Mouse (Mus musculus) midbrain, embryonic 14.5 days (tissue): ENCODE results near the gene Olfr465-ps1. TPM values are rescaled to one million over a fixed set of nuclear protein-coding genes. Genes with fewer than 3 reads are reported as not detected.

Experiments used
- ATAC-seq: fragments of 200-750 bp; cut with Nextera tagmentation; 2 replicates; pipeline ENCODE4 v1.8.0; 2017; ENCODE audit warnings: moderate number of reproducible peaks, moderate library complexity; ENCODE audit not compliant: low FRiP score, low TSS enrichment
- DNase-seq: peaks from one replicate; pipeline ENCODE4 v3.0.0-alpha.2; 2015
- H3K27ac ChIP-seq: fragments of 300-500 bp; sonication (generic); replicated peaks from 2 replicates; pipeline ENCODE4 v1.5.1; 2014; ENCODE audit warnings: mild to moderate bottlenecking, low read depth, low read length, moderate library complexity
- H3K27me3 ChIP-seq: fragments of 300-500 bp; sonication (generic); 2 replicates; pipeline ENCODE4 v1.6.1; 2014; ENCODE audit warnings: low read length, control low read depth, mixed read lengths; ENCODE audit not compliant: control insufficient read depth, insufficient read depth
- H3K36me3 ChIP-seq: fragments of 300-500 bp; sonication (generic); 2 replicates; pipeline ENCODE4 v1.6.1; 2014; ENCODE audit warnings: low read length, control low read depth; ENCODE audit not compliant: control insufficient read depth, insufficient read depth
- H3K4me1 ChIP-seq: fragments of 300-500 bp; sonication (generic); 2 replicates; pipeline ENCODE4 v1.6.1; 2014; ENCODE audit warnings: mild to moderate bottlenecking, antibody characterized with exemption, low read length, control low read depth; ENCODE audit not compliant: control insufficient read depth, insufficient read depth
- H3K4me2 ChIP-seq: fragments of 300-500 bp; sonication (generic); 2 replicates; pipeline ENCODE4 v1.6.1; 2014; ENCODE audit warnings: mild to moderate bottlenecking, low read length, moderate library complexity
- H3K4me3 ChIP-seq: fragments of 300-500 bp; sonication (generic); replicated peaks from 2 replicates; pipeline ENCODE4 v1.5.1; 2014; ENCODE audit warnings: low read depth, low read length
- H3K9ac ChIP-seq: fragments of 300-500 bp; sonication (generic); replicated peaks from 2 replicates; pipeline ENCODE4 v1.6.1; 2014; ENCODE audit warnings: mild to moderate bottlenecking, low read length, moderate library complexity
- H3K9me3 ChIP-seq: fragments of 300-500 bp; sonication (generic); 2 replicates; pipeline ENCODE4 v1.6.1; 2016; ENCODE audit warnings: low read length, control low read depth, mixed read lengths; ENCODE audit not compliant: control insufficient read depth
- WGBS: fragments of 180-500 bp; shearing (Covaris S2); extraction: QIAGEN DNeasy Blood & Tissue Kit; methylation state at CpG from one replicate; pipeline ENCODE4 v1.1.7; 2014; 5-methylcytosine and 5-hydroxymethylcytosine counted together
- polyA plus RNA-seq: library from polyadenylated mRNA; unstranded; fragments of >200 nt; fragmentation: Nextera tagmentation; extraction: Ambion mirVana; gene quantifications from 2 replicates; pipeline ENCODE4 v1.2.1, GENCODE M21; 2014

The Olfr465-ps1 gene
- polyA plus RNA-seq, 1 experiment from 2014 or later = not detected

DNA sequence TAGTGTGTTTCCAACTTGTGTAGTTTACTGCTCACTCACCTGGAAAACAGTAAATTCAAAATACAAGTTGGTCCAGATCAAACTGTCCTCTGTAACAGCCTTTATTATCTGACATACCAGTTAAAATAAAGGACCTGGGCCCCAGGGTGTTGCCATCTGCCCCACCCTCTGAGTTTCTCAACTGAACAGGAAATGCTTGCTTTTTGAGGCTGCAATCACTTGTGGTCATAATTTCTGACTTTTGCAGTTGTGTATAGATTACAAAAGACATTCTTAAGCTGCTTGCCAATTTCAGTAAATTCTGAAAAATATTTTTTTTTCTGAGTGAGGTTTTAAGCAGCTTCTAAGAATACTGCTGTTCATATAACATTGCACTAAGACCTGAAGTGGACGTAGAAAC lies 15.8 kb upstream of the Olfr465-ps1 start:
- H3K27ac ChIP-seq = no peak overlapping the region
- no peak for ATAC-seq
- 75% methylated on average over 1 of the region's 1 CpGs for WGBS

DNA sequence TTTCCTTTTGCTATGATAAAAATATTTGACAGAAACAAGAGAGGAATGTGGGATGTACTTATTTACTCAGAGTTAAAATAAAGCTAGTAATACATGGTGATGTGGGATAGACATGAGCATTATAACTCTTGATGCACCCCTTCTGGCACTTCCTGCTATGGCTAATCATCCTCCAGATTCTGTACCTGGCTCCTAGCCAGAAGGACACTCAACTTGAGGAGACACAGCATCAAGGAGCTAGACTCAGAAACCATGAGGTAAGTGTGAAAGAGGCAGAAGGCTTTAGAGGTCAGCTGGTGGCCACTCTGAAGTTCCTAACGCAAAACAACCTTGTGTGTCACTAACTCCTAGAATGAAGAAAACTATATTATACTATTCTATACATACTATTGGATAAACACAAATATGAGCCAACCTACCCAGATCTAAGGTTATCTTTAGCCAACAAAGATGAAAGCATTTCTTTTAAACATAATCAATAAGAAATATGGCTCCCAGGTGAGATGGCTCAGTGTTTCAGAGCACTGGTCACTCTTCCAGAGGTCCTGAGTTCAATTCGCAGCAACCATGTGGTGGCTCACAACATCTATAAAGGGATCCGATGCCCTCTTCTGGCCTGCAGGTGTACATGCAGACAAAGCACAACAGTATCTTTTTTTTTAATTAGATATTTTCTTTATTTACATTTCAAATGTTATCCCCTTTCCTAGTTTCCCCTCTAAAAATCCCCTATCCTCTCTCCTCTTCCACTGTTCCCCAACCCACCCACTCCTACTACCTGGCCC lies 10.6 kb upstream of the Olfr465-ps1 start:
- no peak for ATAC-seq
- 74% methylated on average over 3 of the region's 3 CpGs for WGBS
- no peak for DNase-seq

More for the DNA sequence above, 15.8 kb upstream of the Olfr465-ps1 start:
- no peaks in the 10 kb centered on the region for H3K36me3 ChIP-seq
- no peak overlapping the region for H3K9ac ChIP-seq
- no peak for DNase-seq
- no peaks in the 10 kb centered on the region for H3K4me1 ChIP-seq
- no peaks in the 10 kb centered on the region for H3K27me3 ChIP-seq
- H3K4me2 ChIP-seq = no peak overlapping the region
- no peaks in the 10 kb centered on the region for H3K9me3 ChIP-seq
- H3K4me3 ChIP-seq = no peak overlapping the region

DNA sequence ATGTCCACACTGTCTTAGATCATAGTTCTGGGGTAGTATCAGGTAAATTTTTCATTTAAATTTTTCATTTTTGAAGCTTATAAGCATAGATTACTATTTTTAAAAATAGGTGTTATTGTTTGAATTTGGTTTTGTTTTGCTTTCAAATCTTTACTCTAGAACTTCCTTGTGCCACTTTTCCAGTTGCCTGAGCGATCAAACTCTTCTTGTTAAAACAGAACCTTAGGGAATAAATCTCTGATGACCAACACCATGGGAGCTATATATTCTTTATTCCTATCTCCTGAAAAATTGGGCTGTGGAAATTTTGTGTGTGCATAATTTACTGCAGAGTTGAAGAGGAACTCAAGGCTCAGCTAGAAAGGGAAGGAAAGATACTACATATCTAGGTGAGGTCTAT lies 12.1 kb downstream of the Olfr465-ps1 start, which contains the start of gene Olfr466:
Gene Olfr466 (plus strand): TSS at position 301 of the 400 bp plus-strand sequence.
- Histone ChIP-seq H3K9me3 (no peaks in the 10 kb centered on the region), H3K27ac (no peak within 1 kb of the TSS), H3K4me3 (no peak within 1 kb of the TSS), H3K4me2 (no peak within 1 kb of the TSS), H3K9ac (no peak within 1 kb of the TSS), H3K4me1 (no peaks in the 10 kb centered on the region), H3K36me3 (no peaks in the 10 kb centered on the region), H3K27me3 (no peaks in the 10 kb centered on the region)
- 79% methylated on average over 1 of the region's 1 CpGs for WGBS
- DNase-seq (no peak), ATAC-seq (no peak)

More for the DNA sequence above, 10.6 kb upstream of the Olfr465-ps1 start:
- no peaks in the 10 kb centered on the region for H3K4me1 ChIP-seq
- H3K27me3 ChIP-seq = no peaks in the 10 kb centered on the region
- no peak overlapping the region for H3K9ac ChIP-seq
- no peak overlapping the region for H3K4me3 ChIP-seq
- H3K4me2 ChIP-seq = no peak overlapping the region
- H3K36me3 ChIP-seq = no peaks in the 10 kb centered on the region
- H3K27ac ChIP-seq = no peak overlapping the region
- H3K9me3 ChIP-seq = no peaks in the 10 kb centered on the region

DNA sequence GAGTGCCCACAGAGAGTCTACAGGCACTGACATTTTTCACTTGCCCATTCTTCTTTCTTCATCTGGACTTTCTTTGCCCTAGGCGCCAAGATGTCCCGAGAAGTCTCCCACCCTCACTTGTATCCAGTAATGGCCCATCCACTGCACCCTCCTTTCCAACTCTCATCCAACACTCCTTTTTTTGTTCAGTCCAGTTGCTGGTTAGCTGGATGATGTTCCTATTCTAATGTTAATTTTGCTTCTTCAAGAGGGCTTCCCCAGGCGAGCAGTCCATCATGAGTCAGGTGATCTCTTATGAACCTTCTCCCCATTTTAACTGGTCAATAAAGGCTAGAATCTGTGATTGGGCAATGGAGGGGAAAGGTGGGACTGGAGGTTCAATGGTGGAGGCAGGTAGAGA lies 36.2 kb downstream of the Olfr465-ps1 start:
- DNase-seq (no peak), ATAC-seq (no peak)
- H3K4me1 ChIP-seq = no peaks in the 10 kb centered on the region
- no peak overlapping the region for H3K4me2 ChIP-seq
- H3K36me3 ChIP-seq = no peaks in the 10 kb centered on the region
- H3K4me3 ChIP-seq = no peak overlapping the region
- no peak overlapping the region for H3K27ac ChIP-seq
- no peaks in the 10 kb centered on the region for H3K27me3 ChIP-seq
- no peaks in the 10 kb centered on the region for H3K9me3 ChIP-seq
- 81% methylated on average over 3 of the region's 3 CpGs for WGBS
- H3K9ac ChIP-seq = no peak overlapping the region

DNA sequence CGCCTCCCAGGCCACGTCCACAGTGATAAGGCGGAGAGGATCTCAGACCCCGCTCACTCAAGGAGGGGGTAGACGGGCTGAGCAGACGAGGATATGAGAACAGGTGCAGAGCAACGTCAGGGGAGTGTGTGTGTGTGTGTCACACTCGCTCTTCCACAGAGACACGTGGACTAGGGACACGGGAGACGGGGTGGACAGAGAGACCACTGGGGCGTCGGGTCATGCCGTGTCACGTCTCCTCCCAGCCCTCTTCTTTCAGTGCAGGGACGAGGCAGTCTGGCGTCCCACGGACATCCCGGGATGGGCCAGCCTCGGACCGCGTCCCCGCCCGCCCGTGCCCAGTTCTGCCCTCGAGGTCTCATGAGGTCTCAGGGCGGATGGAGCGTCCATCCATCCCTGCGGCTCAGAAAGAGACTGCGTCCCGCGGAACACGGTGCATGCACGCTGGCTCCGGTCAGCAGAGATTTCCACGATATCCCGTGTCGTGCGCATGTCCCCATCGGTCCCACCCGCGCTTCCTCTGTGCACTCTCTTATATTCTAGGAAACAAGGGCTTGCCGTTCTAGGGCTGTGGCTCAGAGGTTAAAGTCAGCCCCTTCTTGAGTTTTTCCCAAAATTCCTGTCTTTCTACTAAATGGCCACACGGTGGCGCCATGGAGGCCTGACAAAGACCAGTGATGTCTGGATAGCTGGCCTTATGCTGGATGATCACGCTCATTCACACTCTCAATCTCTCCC lies 38.0 kb downstream of the Olfr465-ps1 start:
- WGBS = 23% methylated on average over 46 of the region's 46 CpGs
- no peaks in the 10 kb centered on the region for H3K27me3 ChIP-seq
- peak overlapping the region; percentile 57 for H3K4me2 ChIP-seq
- no peaks in the 10 kb centered on the region for H3K36me3 ChIP-seq
- ATAC-seq (peak; percentile 51), DNase-seq (peak; percentile 68)
- H3K9ac ChIP-seq = peak overlapping the region; percentile 54
- no peaks in the 10 kb centered on the region for H3K4me1 ChIP-seq
- H3K9me3 ChIP-seq = no peaks in the 10 kb centered on the region
- peak overlapping the region; percentile 32 for H3K4me3 ChIP-seq
- no peak overlapping the region for H3K27ac ChIP-seq

DNA sequence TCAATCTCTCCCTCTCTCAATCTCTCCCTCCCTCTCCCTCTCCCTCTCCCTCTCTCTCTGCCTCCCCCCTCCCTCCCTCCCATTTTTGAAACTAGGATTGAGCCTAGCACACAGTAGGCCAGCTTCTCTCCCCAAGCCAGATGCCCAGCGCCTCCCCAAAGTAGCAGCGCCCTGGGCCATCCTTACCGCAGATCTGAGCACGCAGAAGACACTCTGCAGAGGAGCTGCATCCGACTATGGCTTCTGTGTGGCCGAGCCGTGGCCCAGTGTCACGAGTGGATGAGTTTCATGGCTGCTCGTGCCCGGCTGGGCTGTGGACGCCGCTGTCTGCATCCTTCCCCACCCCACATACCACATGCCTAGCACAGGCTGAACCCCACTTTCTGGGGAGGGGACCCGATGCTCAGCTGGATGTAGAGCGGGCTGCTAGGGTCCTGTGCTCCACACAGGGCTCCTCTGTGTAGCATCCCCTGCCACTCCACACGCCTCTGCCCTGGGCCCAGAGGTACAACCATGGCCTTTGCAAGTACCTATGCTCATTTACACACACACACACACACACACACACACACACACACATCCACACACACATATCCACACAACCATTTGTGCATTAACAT lies 38.7 kb downstream of the Olfr465-ps1 start:
- Histone ChIP-seq H3K36me3 (no peaks in the 10 kb centered on the region), H3K27me3 (no peaks in the 10 kb centered on the region), H3K4me2 (no peak overlapping the region), H3K9me3 (no peaks in the 10 kb centered on the region), H3K27ac (no peak overlapping the region), H3K9ac (no peak overlapping the region), H3K4me1 (no peaks in the 10 kb centered on the region), H3K4me3 (no peak overlapping the region)
- 59% methylated on average over 15 of the region's 15 CpGs for WGBS
- DNase-seq (no peak), ATAC-seq (0 out of 2 replicates have a peak, but pooled peaks have one; percentile 11)

Other genes with a start within 250 kb of the Olfr465-ps1 start
- gene Cntnap3, start 234.1 kb upstream of the Olfr465-ps1 start, polyA plus RNA-seq = 0.32 TPM in 2 replicates
- not detected in 2 replicates for gene Spata31, start 220.7 kb upstream of the Olfr465-ps1 start, polyA plus RNA-seq
- gene Spata31d1c, start 105.0 kb upstream of the Olfr465-ps1 start, polyA plus RNA-seq = not detected in 2 replicates
- gene Prss47, start 85.3 kb upstream of the Olfr465-ps1 start, polyA plus RNA-seq = not detected in 2 replicates
- gene Mfsd14b, start 25.1 kb upstream of the Olfr465-ps1 start, polyA plus RNA-seq = 29.7 and 33.7 TPM in 2 replicates
- gene Olfr466, start 12.2 kb downstream of the Olfr465-ps1 start, polyA plus RNA-seq = not detected in 2 replicates
- gene Nlrp4f, start 67.9 kb downstream of the Olfr465-ps1 start, polyA plus RNA-seq = 0.08 TPM in 1 of 2 replicates, not detected in the other
- 0.30 TPM in 1 of 2 replicates, not detected in the other for gene Gm10775, start 121.5 kb downstream of the Olfr465-ps1 start, polyA plus RNA-seq
- 25.7 and 27.3 TPM in 2 replicates for gene Zfp369, start 140.7 kb downstream of the Olfr465-ps1 start, polyA plus RNA-seq